Mouse (Mus musculus) thymus, adult 2 months (tissue): ENCODE measurements around the gene Fam92b.

ENCODE experiments used
- CTCF ChIP-seq: fragments of 200-500 bp; IDR thresholded peaks from 2 replicates; pipeline ENCODE4 v1.5.1; 2012; ENCODE audit warnings: mild to moderate bottlenecking, control low read depth, low read length, moderate library complexity, borderline replicate concordance; ENCODE audit not compliant: control insufficient read depth, poor library complexity, insufficient read depth; ENCODE audit errors: extremely low read depth
- POLR2A ChIP-seq: fragments of 200-500 bp; IDR thresholded peaks from 2 replicates; pipeline ENCODE4 v1.6.1; 2012; ENCODE audit warnings: mild to moderate bottlenecking, low read length, control low read depth, moderate library complexity; ENCODE audit not compliant: control insufficient read depth, poor library complexity, insufficient read depth; ENCODE audit errors: extremely low read depth

DNA sequence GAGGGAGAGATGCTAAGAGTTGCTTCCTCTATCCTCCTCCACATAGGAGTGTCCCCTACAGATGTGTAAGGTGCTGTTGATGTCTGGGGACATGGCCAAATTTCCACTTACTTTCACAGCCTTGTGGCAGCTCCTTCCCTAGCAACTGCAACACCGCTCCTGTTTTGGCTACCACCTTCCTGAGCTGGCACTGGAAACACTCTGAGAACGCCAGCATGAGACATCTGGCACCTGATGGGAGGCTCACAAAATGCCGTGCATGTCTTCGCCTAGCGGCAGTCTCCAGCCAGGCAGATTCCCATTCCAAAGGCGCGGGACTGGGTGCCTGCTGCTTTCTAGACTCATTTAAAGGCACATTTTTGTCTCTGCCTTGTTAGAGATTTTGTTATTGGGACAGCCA is 40.6 kb downstream of the Fam92b start:
- TF ChIP-seq POLR2A (no peak), CTCF (no peak)
